Mouse (Mus musculus): ENCODE data around the gene Sh2d4b. TPM values are rescaled to one million over a fixed set of nuclear protein-coding genes. Genes with fewer than 3 reads are reported as not detected.
A peak's percentile ranks its signal among the peaks of the same experiment; 100 is the strongest.

The Sh2d4b gene
- polyA plus RNA-seq, 1 experiment from 2014 or later, result 1.9 TPM

- 0% methylated on average over 1 of the region's 1 CpGs for WGBS
- Histone ChIP-seq H3K27me3 (replicated peaks; ENCODE audit: control insufficient read depth, insufficient read depth, low read length) (no peaks in the 10 kb centered on the region), H3K9ac (ENCODE audit: low read depth, low read length) (no peak overlapping the region), H3K4me2 (ENCODE audit: low read depth, low read length) (no peak overlapping the region), H3K9me3 (ENCODE audit: control insufficient read depth, low read length) (no peaks in the 10 kb centered on the region), H3K4me1 (ENCODE audit: control insufficient read depth, insufficient read depth, low read length) (no peaks in the 10 kb centered on the region), H3K4me3 (ENCODE audit: low read depth, low read length) (no peak overlapping the region), H3K36me3 (ENCODE audit: control insufficient read depth, insufficient read depth, low read length) (peaks cover 41% of the 10 kb centered on the region), H3K27ac (replicated peaks; ENCODE audit: low read depth, low read length) (no peak overlapping the region)
- DNase-seq (ENCODE audit: low spot score), result peak; percentile 79
- peak; percentile 51 for ATAC-seq (ENCODE audit: low read depth)
Measured at GRCm38 (mm10) chr14:40917632-40918031, 24.6 kb upstream of the Sh2d4b start.

- 81% methylated on average over 13 of the region's 15 CpGs for WGBS
- no peak for ATAC-seq (ENCODE audit: low read depth)
Measured at GRCm38 (mm10) chr14:40916667-40917066, 23.6 kb upstream of the Sh2d4b start.

GRCm38 (mm10) chr14:40915838-40916237, 22.8 kb upstream of the Sh2d4b start:
- Histone ChIP-seq H3K27ac (replicated peaks; ENCODE audit: low read depth, low read length) (no peak overlapping the region), H3K4me1 (ENCODE audit: control insufficient read depth, insufficient read depth, low read length) (no peaks in the 10 kb centered on the region), H3K36me3 (ENCODE audit: control insufficient read depth, insufficient read depth, low read length) (peaks cover 40% of the 10 kb centered on the region), H3K4me3 (ENCODE audit: low read depth, low read length) (no peak overlapping the region), H3K27me3 (replicated peaks; ENCODE audit: control insufficient read depth, insufficient read depth, low read length) (no peaks in the 10 kb centered on the region), H3K9ac (ENCODE audit: low read depth, low read length) (no peak overlapping the region), H3K9me3 (ENCODE audit: control insufficient read depth, low read length) (no peaks in the 10 kb centered on the region), H3K4me2 (ENCODE audit: low read depth, low read length) (no peak overlapping the region)
- ATAC-seq (ENCODE audit: low read depth) (no peak), DNase-seq (ENCODE audit: low spot score) (no peak)
- 89% methylated on average over 8 of the region's 8 CpGs for WGBS

More at GRCm38 (mm10) chr14:40916667-40917066, 23.6 kb upstream of the Sh2d4b start:
- no peaks in the 10 kb centered on the region for H3K27me3 ChIP-seq (replicated peaks; ENCODE audit: control insufficient read depth, insufficient read depth, low read length)
- DNase-seq (ENCODE audit: low spot score), result no peak
- H3K9ac ChIP-seq (ENCODE audit: low read depth, low read length), result no peak overlapping the region
- no peak overlapping the region for H3K27ac ChIP-seq (replicated peaks; ENCODE audit: low read depth, low read length)
- no peaks in the 10 kb centered on the region for H3K9me3 ChIP-seq (ENCODE audit: control insufficient read depth, low read length)
- no peaks in the 10 kb centered on the region for H3K4me1 ChIP-seq (ENCODE audit: control insufficient read depth, insufficient read depth, low read length)
- H3K36me3 ChIP-seq (ENCODE audit: control insufficient read depth, insufficient read depth, low read length), result peaks cover 32% of the 10 kb centered on the region
- H3K4me2 ChIP-seq (ENCODE audit: low read depth, low read length), result no peak overlapping the region
- H3K4me3 ChIP-seq (ENCODE audit: low read depth, low read length), result no peak overlapping the region

GRCm38 (mm10) chr14:40914701-40915100, 21.6 kb upstream of the Sh2d4b start:
- peak; percentile 39; the same call in 1 of the 2 replicates for ATAC-seq (ENCODE audit: low read depth)
- no peaks in the 10 kb centered on the region for H3K9me3 ChIP-seq (ENCODE audit: control insufficient read depth, low read length)
- no peaks in the 10 kb centered on the region for H3K4me1 ChIP-seq (ENCODE audit: control insufficient read depth, insufficient read depth, low read length)
- 75% methylated on average over 3 of the region's 3 CpGs for WGBS
- H3K27ac ChIP-seq (replicated peaks; ENCODE audit: low read depth, low read length), result peak overlapping the region; percentile 0; the same call in 1 of the 2 replicates
- peak; percentile 64 for DNase-seq (ENCODE audit: low spot score)
- H3K27me3 ChIP-seq (replicated peaks; ENCODE audit: control insufficient read depth, insufficient read depth, low read length), result no peaks in the 10 kb centered on the region
- H3K4me2 ChIP-seq (ENCODE audit: low read depth, low read length), result no peak overlapping the region
- H3K9ac ChIP-seq (ENCODE audit: low read depth, low read length), result no peak overlapping the region
- H3K4me3 ChIP-seq (ENCODE audit: low read depth, low read length), result no peak overlapping the region
- H3K36me3 ChIP-seq (ENCODE audit: control insufficient read depth, insufficient read depth, low read length), result peaks cover 51% of the 10 kb centered on the region

GRCm38 (mm10) chr14:40913709-40914108, 20.6 kb upstream of the Sh2d4b start:
- Histone ChIP-seq H3K36me3 (ENCODE audit: control insufficient read depth, insufficient read depth, low read length) (peaks cover 61% of the 10 kb centered on the region), H3K4me3 (ENCODE audit: low read depth, low read length) (no peak overlapping the region), H3K4me1 (ENCODE audit: control insufficient read depth, insufficient read depth, low read length) (no peaks in the 10 kb centered on the region), H3K4me2 (ENCODE audit: low read depth, low read length) (no peak overlapping the region), H3K9me3 (ENCODE audit: control insufficient read depth, low read length) (no peaks in the 10 kb centered on the region), H3K27me3 (replicated peaks; ENCODE audit: control insufficient read depth, insufficient read depth, low read length) (no peaks in the 10 kb centered on the region), H3K27ac (replicated peaks; ENCODE audit: low read depth, low read length) (no peak overlapping the region), H3K9ac (ENCODE audit: low read depth, low read length) (no peak overlapping the region)
- ATAC-seq (ENCODE audit: low read depth) (no peak), DNase-seq (ENCODE audit: low spot score) (no peak)
- WGBS, result 76% methylated on average over 6 of the region's 6 CpGs

- ATAC-seq (ENCODE audit: low read depth) (no peak), DNase-seq (ENCODE audit: low spot score) (no peak)
- no peaks in the 10 kb centered on the region for H3K27me3 ChIP-seq (replicated peaks; ENCODE audit: control insufficient read depth, insufficient read depth, low read length)
- no peaks in the 10 kb centered on the region for H3K9me3 ChIP-seq (ENCODE audit: control insufficient read depth, low read length)
- H3K27ac ChIP-seq (replicated peaks; ENCODE audit: low read depth, low read length), result no peak overlapping the region
- H3K36me3 ChIP-seq (ENCODE audit: control insufficient read depth, insufficient read depth, low read length), result peaks cover 78% of the 10 kb centered on the region
- no peak overlapping the region for H3K9ac ChIP-seq (ENCODE audit: low read depth, low read length)
- H3K4me3 ChIP-seq (ENCODE audit: low read depth, low read length), result no peak overlapping the region
- no peaks in the 10 kb centered on the region for H3K4me1 ChIP-seq (ENCODE audit: control insufficient read depth, insufficient read depth, low read length)
- H3K4me2 ChIP-seq (ENCODE audit: low read depth, low read length), result no peak overlapping the region
Measured at GRCm38 (mm10) chr14:40911529-40911928, 18.5 kb upstream of the Sh2d4b start.

- no peak for DNase-seq (ENCODE audit: low spot score)
- no peak overlapping the region for H3K27ac ChIP-seq (replicated peaks; ENCODE audit: low read depth, low read length)
- no peak overlapping the region for H3K9ac ChIP-seq (ENCODE audit: low read depth, low read length)
- 89% methylated on average over 9 of the region's 9 CpGs for WGBS
- no peaks in the 10 kb centered on the region for H3K27me3 ChIP-seq (replicated peaks; ENCODE audit: control insufficient read depth, insufficient read depth, low read length)
- no peak overlapping the region for H3K4me2 ChIP-seq (ENCODE audit: low read depth, low read length)
- no peaks in the 10 kb centered on the region for H3K4me1 ChIP-seq (ENCODE audit: control insufficient read depth, insufficient read depth, low read length)
- ATAC-seq (ENCODE audit: low read depth), result no peak
- H3K4me3 ChIP-seq (ENCODE audit: low read depth, low read length), result no peak overlapping the region
- H3K36me3 ChIP-seq (ENCODE audit: control insufficient read depth, insufficient read depth, low read length), result peaks cover 67% of the 10 kb centered on the region
- no peaks in the 10 kb centered on the region for H3K9me3 ChIP-seq (ENCODE audit: control insufficient read depth, low read length)
Measured at GRCm38 (mm10) chr14:40908763-40909162, 15.7 kb upstream of the Sh2d4b start.

- Histone ChIP-seq H3K27ac (replicated peaks; ENCODE audit: low read depth, low read length) (no peak overlapping the region), H3K27me3 (replicated peaks; ENCODE audit: control insufficient read depth, insufficient read depth, low read length) (no peaks in the 10 kb centered on the region), H3K9me3 (ENCODE audit: control insufficient read depth, low read length) (no peaks in the 10 kb centered on the region), H3K9ac (ENCODE audit: low read depth, low read length) (no peak overlapping the region), H3K36me3 (ENCODE audit: control insufficient read depth, insufficient read depth, low read length) (peaks cover 62% of the 10 kb centered on the region), H3K4me1 (ENCODE audit: control insufficient read depth, insufficient read depth, low read length) (no peaks in the 10 kb centered on the region), H3K4me3 (ENCODE audit: low read depth, low read length) (no peak overlapping the region), H3K4me2 (ENCODE audit: low read depth, low read length) (no peak overlapping the region)
- 81% methylated on average over 9 of the region's 9 CpGs for WGBS
- DNase-seq (ENCODE audit: low spot score), result no peak
- no peak for ATAC-seq (ENCODE audit: low read depth)
Measured at GRCm38 (mm10) chr14:40906770-40907169, 13.7 kb upstream of the Sh2d4b start.

GRCm38 (mm10) chr14:40905813-40906212, 12.7 kb upstream of the Sh2d4b start:
- Histone ChIP-seq H3K4me2 (ENCODE audit: low read depth, low read length) (no peak overlapping the region), H3K36me3 (ENCODE audit: control insufficient read depth, insufficient read depth, low read length) (peaks cover 53% of the 10 kb centered on the region), H3K9me3 (ENCODE audit: control insufficient read depth, low read length) (no peaks in the 10 kb centered on the region), H3K27me3 (replicated peaks; ENCODE audit: control insufficient read depth, insufficient read depth, low read length) (no peaks in the 10 kb centered on the region), H3K4me1 (ENCODE audit: control insufficient read depth, insufficient read depth, low read length) (no peaks in the 10 kb centered on the region), H3K9ac (ENCODE audit: low read depth, low read length) (no peak overlapping the region), H3K27ac (replicated peaks; ENCODE audit: low read depth, low read length) (no peak overlapping the region), H3K4me3 (ENCODE audit: low read depth, low read length) (no peak overlapping the region)
- WGBS, result 90% methylated on average over 8 of the region's 8 CpGs
- no peak for ATAC-seq (ENCODE audit: low read depth)
- DNase-seq (ENCODE audit: low spot score), result no peak

Measured in embryonic facial prominence, embryonic 14.5 days (tissue).